Mouse (Mus musculus) gastrocnemius, adult 2 months (tissue): ENCODE results near the gene Elfn2. TPM values are rescaled to one million over a fixed set of nuclear protein-coding genes. Genes with fewer than 3 reads are reported as not detected.

Experiments
- DNase-seq: peaks from one replicate; pipeline ENCODE4 v3.0.0; 2022
- H3K27ac ChIP-seq: fragments of 200-600 bp; 2 replicates; pipeline ENCODE4 v1.8.1; 2022; ENCODE audit warnings: mild to moderate bottlenecking
- H3K4me3 ChIP-seq: fragments of 200-600 bp; 2 replicates; pipeline ENCODE4 v1.8.1; 2022; ENCODE audit warnings: mild to moderate bottlenecking, moderate library complexity
- CTCF ChIP-seq: fragments of 200-600 bp; IDR thresholded peaks from 2 replicates; pipeline ENCODE4 v1.8.1; 2022; ENCODE audit warnings: antibody characterized with exemption, mild to moderate bottlenecking, moderate library complexity
- intact Hi-C: fragments of 180-260 bp; cut with DNase I; formaldehyde crosslinking; loops from one replicate; pipeline ENCODE4 v1.15.1; 2025
- total RNA-seq, 2 experiments: library from RNA; stranded (reverse); gene quantifications; 2 replicates each; pipeline ENCODE4 v1.2.3; 2021

Gene Elfn2
- total RNA-seq, 2 experiments from 2014 or later: 0.03 TPM; not detected in 1

DNA sequence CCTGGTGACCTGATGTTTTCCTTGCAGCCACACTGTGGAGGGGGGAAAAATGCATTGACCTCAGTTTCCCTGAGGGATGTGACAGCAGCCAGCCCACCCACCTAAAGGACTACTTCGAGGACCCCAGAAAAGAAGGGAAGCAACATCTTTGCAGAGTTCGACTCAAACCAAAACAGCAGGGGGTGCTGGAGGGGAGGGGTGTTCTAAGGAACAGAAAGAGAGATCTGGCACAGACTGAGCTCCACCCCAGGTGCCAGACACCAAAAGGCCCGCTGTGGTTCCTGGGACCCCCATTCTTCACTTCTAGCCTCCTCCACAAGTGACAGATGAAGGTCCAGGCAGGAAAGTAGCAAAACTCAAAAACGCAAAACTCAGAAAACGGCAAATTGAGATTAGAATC lies 2.7 kb downstream of the Elfn2 start:
- Histone ChIP-seq H3K27ac (no peak overlapping the region), H3K4me3 (no peak overlapping the region)
- TF ChIP-seq CTCF: no peak
- intact Hi-C loops: no loop called here
- DNase-seq: no peak

DNA sequence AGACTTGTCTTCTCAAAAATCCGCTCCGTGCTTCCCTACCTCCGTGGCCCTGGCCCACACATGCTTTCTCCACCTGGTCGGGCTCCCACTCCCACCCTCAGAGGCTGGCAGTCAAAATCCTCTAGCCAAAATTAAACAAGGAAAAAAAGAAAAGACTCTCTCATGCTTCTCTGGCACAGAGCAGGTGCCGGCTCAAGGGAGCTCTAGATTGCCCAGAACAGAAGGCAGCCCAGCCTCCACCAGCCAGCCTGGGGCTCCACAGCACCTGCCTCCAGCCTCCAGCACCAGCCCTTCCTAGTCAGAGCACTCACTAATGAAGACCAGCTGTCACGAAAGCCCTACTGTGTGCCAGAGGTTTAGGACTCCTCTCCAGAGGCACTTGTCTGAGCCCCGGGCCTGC lies 4.8 kb downstream of the Elfn2 start:
- intact Hi-C loops: no loop called here
- no peak overlapping the region for H3K27ac ChIP-seq
- no peak overlapping the region for H3K4me3 ChIP-seq
- DNase-seq: no peak
- no peak for TF ChIP-seq CTCF

- intact Hi-C loops: no loop called here
- no peak for DNase-seq
- Histone ChIP-seq H3K4me3 (no peak overlapping the region), H3K27ac (no peak overlapping the region)
- no peak for TF ChIP-seq CTCF
These were observed 6.0 kb downstream of the Elfn2 start for GRCm38 (mm10) chr15:78712335-78713258.

GRCm38 (mm10) chr15:78711935-78712334 lies 6.6 kb downstream of the Elfn2 start:
- intact Hi-C loops: no loop called here
- TF ChIP-seq CTCF: no peak
- no peak for DNase-seq
- Histone ChIP-seq H3K27ac (no peak overlapping the region), H3K4me3 (no peak overlapping the region)

- Histone ChIP-seq H3K4me3 (no peak overlapping the region), H3K27ac (no peak overlapping the region)
- intact Hi-C loops: no loop called here
- TF ChIP-seq CTCF: no peak
- no peak for DNase-seq
These were observed 7.9 kb downstream of the Elfn2 start for GRCm38 (mm10) chr15:78710634-78711033.

DNA sequence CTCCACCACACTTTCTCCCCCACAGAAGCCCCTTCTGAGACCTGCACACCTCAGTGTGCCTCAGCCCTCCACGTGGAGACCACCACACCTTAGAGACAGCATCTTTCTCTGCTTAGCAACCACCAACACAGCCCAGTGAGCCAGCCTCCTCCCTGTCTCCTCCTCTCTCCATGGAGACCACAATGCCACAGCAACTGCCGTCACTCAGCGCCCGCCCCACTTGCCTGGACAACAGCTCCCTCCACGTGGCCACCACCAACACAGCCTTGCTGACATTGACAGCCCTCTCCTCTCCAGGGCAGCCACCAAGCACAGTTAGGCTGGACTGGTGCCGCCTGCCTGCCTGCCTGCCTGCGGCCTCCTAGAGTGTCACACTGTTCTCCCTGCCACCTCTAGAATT lies 8.8 kb downstream of the Elfn2 start:
- intact Hi-C loops: no loop called here
- no peak for TF ChIP-seq CTCF
- no peak overlapping the region for H3K4me3 ChIP-seq
- no peak for DNase-seq
- H3K27ac ChIP-seq: no peak overlapping the region

DNA sequence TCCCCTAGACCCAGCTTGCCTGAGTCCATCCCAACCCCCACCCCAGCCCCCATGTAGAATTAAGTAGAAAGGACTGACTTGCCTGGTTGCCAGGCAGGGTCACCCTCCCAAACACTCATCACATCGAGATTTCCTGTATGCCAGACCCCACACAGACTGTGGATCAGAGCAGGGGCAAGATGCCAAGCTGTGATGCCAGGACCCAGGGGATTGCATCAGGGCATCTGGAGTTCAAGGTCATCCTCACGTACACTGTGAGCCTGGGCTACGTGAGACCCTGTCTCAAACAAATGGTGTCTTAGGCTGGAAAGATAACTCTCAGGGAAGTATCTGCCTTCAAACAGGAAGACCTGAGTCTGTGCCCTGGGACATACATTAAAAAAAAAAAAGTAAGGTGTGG lies 11.9 kb downstream of the Elfn2 start:
- TF ChIP-seq CTCF: no peak
- intact Hi-C loops: no loop called here
- no peak overlapping the region for H3K27ac ChIP-seq
- no peak for DNase-seq
- no peak overlapping the region for H3K4me3 ChIP-seq

GRCm38 (mm10) chr15:78704824-78705223 lies 13.7 kb downstream of the Elfn2 start:
- TF ChIP-seq CTCF: no peak
- intact Hi-C loops: no loop called here
- Histone ChIP-seq H3K4me3 (no peak overlapping the region), H3K27ac (no peak overlapping the region)
- no peak for DNase-seq

DNA sequence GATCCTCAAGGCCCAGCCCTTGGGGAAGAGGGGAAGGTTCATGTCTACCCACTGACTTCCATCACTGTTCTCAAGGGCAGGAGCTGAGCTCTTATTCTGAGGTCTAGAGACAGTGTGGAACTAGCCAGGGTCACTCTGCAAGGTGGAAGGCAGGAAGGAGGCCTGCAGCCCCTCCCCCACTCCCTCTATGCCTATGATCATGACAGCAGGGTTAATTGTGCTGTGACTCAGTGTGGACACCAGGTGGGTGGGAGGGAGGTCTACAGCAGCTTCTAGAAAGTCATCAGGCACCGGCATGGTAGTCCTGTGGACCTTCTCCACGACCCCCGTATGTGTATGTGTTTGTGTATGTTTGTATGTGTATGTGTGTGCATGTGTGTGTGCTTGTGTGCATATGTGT lies 14.6 kb downstream of the Elfn2 start:
- Histone ChIP-seq H3K4me3 (no peak overlapping the region), H3K27ac (no peak overlapping the region)
- intact Hi-C loops: no loop called here
- DNase-seq: no peak
- no peak for TF ChIP-seq CTCF

- no peak overlapping the region for H3K4me3 ChIP-seq
- no peak for TF ChIP-seq CTCF
- intact Hi-C loops: no loop called here
- H3K27ac ChIP-seq: no peak overlapping the region
- DNase-seq: no peak
These were observed 18.2 kb downstream of the Elfn2 start for GRCm38 (mm10) chr15:78700420-78700819.

GRCm38 (mm10) chr15:78699513-78699912 lies 19.1 kb downstream of the Elfn2 start:
- Histone ChIP-seq H3K4me3 (no peak overlapping the region), H3K27ac (no peak overlapping the region)
- no peak for TF ChIP-seq CTCF
- no peak for DNase-seq
- intact Hi-C loops: no loop called here

- no peak for DNase-seq
- intact Hi-C loops: no loop called here
- TF ChIP-seq CTCF: no peak
- Histone ChIP-seq H3K27ac (no peak overlapping the region), H3K4me3 (no peak overlapping the region)
These were observed 20.0 kb downstream of the Elfn2 start for GRCm38 (mm10) chr15:78698491-78699135.

- H3K27ac ChIP-seq: no peak overlapping the region
- no peak for DNase-seq
- intact Hi-C loops: no loop called here
- no peak for TF ChIP-seq CTCF
- H3K4me3 ChIP-seq: no peak overlapping the region
These were observed 20.5 kb downstream of the Elfn2 start for GRCm38 (mm10) chr15:78698084-78698483.
